Mouse (Mus musculus): Measurements from ENCODE around the gene Asb10.

DNA sequence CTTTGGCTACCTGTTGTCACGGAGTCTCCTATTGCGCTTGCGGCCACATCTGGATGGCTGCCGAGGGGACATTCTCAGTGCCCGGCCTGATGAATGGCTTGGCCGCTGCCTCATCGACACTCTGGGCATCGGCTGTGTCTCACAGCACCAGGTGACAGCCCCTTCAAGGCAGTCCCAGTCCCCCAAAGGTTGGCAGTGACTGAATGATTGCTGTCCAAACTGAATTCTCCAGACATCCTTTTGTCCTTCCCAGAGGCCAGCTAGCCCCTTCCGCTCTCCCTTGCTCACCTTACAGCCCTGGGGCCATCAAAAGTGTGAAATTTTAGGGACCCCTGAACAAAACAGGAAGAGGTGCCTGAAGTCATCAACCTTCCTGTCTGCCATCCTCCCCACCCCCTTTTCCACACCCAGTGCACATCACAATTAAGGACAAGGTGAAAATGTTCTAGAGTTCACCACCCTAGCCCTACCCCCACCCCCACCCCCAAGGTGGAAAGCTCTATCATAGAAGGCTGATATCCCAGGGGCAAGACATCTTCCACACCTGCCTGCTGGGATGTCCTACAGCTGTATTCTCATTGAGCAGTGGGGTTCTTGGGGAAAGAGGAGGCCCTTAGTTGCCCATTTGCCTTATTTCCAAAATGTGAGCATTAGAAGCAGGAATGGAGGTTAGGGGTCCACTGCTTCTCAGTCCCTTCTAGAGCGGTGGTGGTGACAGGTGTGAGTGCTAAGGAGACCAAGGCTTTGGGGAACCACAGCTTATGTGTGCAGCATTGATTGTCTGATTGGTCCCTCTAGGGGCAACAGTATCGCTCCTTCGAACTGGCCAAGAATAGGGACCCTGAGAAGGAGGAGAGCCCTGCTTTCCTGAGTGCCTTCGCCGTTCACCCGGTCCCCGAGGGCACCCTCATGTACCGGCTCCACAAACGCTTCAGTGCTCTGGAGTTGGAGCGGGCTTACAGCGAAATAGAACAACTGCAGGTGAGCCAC, 49.0 kb upstream of the Asb10 start:
- TF ChIP-seq CTCF (IDR thresholded peaks at IDR 0.05; ENCODE audit: low read depth), result no peak
- TF ChIP-seq EP300 (IDR thresholded peaks at IDR 0.05; ENCODE audit: low read depth), result no peak

All from heart, postnatal 0 days (tissue).